Mouse (Mus musculus) MEL (cell line): ENCODE data around the gene Irs3. TPM values are rescaled to one million over a fixed set of nuclear protein-coding genes. Genes with fewer than 3 reads are reported as not detected.

Source experiments
- DNase-seq: peaks from one replicate; pipeline ENCODE4 v3.0.0; 2011; ENCODE audit warnings: low read depth, low spot score
- H3K27ac ChIP-seq: 2 replicates; pipeline ENCODE4 v1.5.1; 2012; ENCODE audit warnings: low read depth, mild to moderate bottlenecking, control low read depth, low read length, moderate library complexity; ENCODE audit not compliant: control insufficient read depth
- H3K27me3 ChIP-seq, 2 experiments: fragments of 150-350 bp in 1 of 2; sonication (generic) in 1 of 2; 2 replicates each; pipeline ENCODE4 v1.6.1; 2012; ENCODE audit warnings: low read length in 2 of 2, mild to moderate bottlenecking in 2 of 2, improper control_type of control experiment in 1 of 2, moderate library complexity in 1 of 2; ENCODE audit not compliant: insufficient read depth in 2 of 2, control insufficient read depth in 1 of 2
- H3K36me3 ChIP-seq, 2 experiments: 2 replicates each; pipeline ENCODE4 v1.6.1; 2012 to 2014; ENCODE audit warnings: low read length in 2 of 2, improper control_type of control experiment in 1 of 2, inconsistent platforms in 1 of 2, mild to moderate bottlenecking in 1 of 2; ENCODE audit not compliant: insufficient read depth in 2 of 2, control insufficient read depth in 1 of 2
- H3K4me1 ChIP-seq, 2 experiments: fragments of 150-350 bp in 1 of 2; sonication (generic) in 1 of 2; 2 replicates each; pipeline ENCODE4 v1.6.1; 2012; ENCODE audit warnings: low read length in 2 of 2, improper control_type of control experiment in 1 of 2, mild to moderate bottlenecking in 1 of 2; ENCODE audit not compliant: insufficient read depth in 2 of 2, control insufficient read depth in 1 of 2
- H3K4me3 ChIP-seq, 2 experiments: fragments of 150-350 bp in 1 of 2; sonication (generic) in 1 of 2; 2 replicates each; pipeline ENCODE4 v1.5.1; 2012; ENCODE audit warnings: low read depth in 2 of 2, low read length in 2 of 2, mild to moderate bottlenecking in 2 of 2, moderate library complexity in 2 of 2, control low read depth in 1 of 2, improper control_type of control experiment in 1 of 2; ENCODE audit not compliant: control insufficient read depth in 1 of 2, insufficient read depth in 1 of 2
- H3K79me2 ChIP-seq: 2 replicates; pipeline ENCODE4 v1.6.1; 2012; ENCODE audit warnings: mild to moderate bottlenecking, low read length, moderate library complexity; ENCODE audit not compliant: control insufficient read depth, poor library complexity, insufficient read depth
- H3K9ac ChIP-seq: 2 replicates; pipeline ENCODE4 v1.6.1; 2012; ENCODE audit warnings: low read depth, mild to moderate bottlenecking, control low read depth, low read length, moderate library complexity; ENCODE audit not compliant: control insufficient read depth, poor library complexity, severe bottlenecking
- H3K9me3 ChIP-seq: fragments of 150-350 bp; sonication (generic); replicated peaks from 2 replicates; pipeline ENCODE4 v1.6.1; 2012; ENCODE audit warnings: mild to moderate bottlenecking, low read length, improper control_type of control experiment, moderate library complexity; ENCODE audit not compliant: insufficient read depth
- CHD1 ChIP-seq: IDR thresholded peaks from 2 replicates; pipeline ENCODE4 v1.6.1; 2012; ENCODE audit warnings: low read depth, mild to moderate bottlenecking, inconsistent platforms, low read length, improper control_type of control experiment
- CHD2 ChIP-seq: IDR thresholded peaks from 2 replicates; pipeline ENCODE4 v1.6.1; 2011; ENCODE audit warnings: low read length, improper control_type of control experiment
- E2F4 ChIP-seq: IDR thresholded peaks from 2 replicates; pipeline ENCODE4 v1.6.1; 2011; ENCODE audit warnings: low read depth, low read length, improper control_type of control experiment, borderline replicate concordance
- EP300 ChIP-seq, 2 experiments: IDR thresholded peaks; 2 replicates each; pipeline ENCODE4 v1.6.1; 2011; ENCODE audit warnings: improper control_type of control experiment in 2 of 2, low read length in 2 of 2, low read depth in 1 of 2, mild to moderate bottlenecking in 1 of 2
- GATA1 ChIP-seq: IDR thresholded peaks from 2 replicates; pipeline ENCODE4 v1.6.1; 2011; ENCODE audit warnings: low read depth, low read length, improper control_type of control experiment
- JUND ChIP-seq: IDR thresholded peaks from 2 replicates; pipeline ENCODE4 v1.6.1; 2011; ENCODE audit warnings: low read depth, mild to moderate bottlenecking, improper control_type of control experiment, low read length
- MAX ChIP-seq: IDR thresholded peaks from 2 replicates; pipeline ENCODE4 v1.6.1; 2011; ENCODE audit warnings: low read length, improper control_type of control experiment
- MAZ ChIP-seq: IDR thresholded peaks from 2 replicates; pipeline ENCODE4 v1.6.1; 2012; ENCODE audit warnings: low read depth, mild to moderate bottlenecking, inconsistent platforms, low read length, improper control_type of control experiment
- MXI1 ChIP-seq: IDR thresholded peaks from 2 replicates; pipeline ENCODE4 v1.6.1; 2011; ENCODE audit warnings: mild to moderate bottlenecking, low read depth, low read length, improper control_type of control experiment
- NELFE ChIP-seq: IDR thresholded peaks from 2 replicates; pipeline ENCODE4 v1.6.1; 2011; ENCODE audit warnings: low read depth, low read length, improper control_type of control experiment
- POLR2A ChIP-seq, 2 experiments: IDR thresholded peaks; 2 replicates each; pipeline ENCODE4 v1.6.1; 2011 to 2012; ENCODE audit warnings: low read length in 2 of 2, mild to moderate bottlenecking in 2 of 2, control low read depth in 1 of 2, improper control_type of control experiment in 1 of 2, low read depth in 1 of 2, moderate library complexity in 1 of 2; ENCODE audit not compliant: control insufficient read depth in 1 of 2, insufficient read depth in 1 of 2, poor library complexity in 1 of 2
- POLR2AphosphoS2 ChIP-seq: IDR thresholded peaks from 2 replicates; pipeline ENCODE4 v1.6.1; 2011; ENCODE audit warnings: low read length, improper control_type of control experiment
- POLR2AphosphoS5 ChIP-seq: IDR thresholded peaks from 2 replicates; pipeline ENCODE4 v1.6.1; 2012; ENCODE audit warnings: low read depth, borderline replicate concordance, mild to moderate bottlenecking, inconsistent platforms, low read length, moderate library complexity, mixed read lengths
- RCOR1 ChIP-seq: IDR thresholded peaks from 2 replicates; pipeline ENCODE4 v1.6.1; 2012; ENCODE audit warnings: low read depth, mild to moderate bottlenecking, inconsistent platforms, low read length, improper control_type of control experiment
- SIN3A ChIP-seq: IDR thresholded peaks from 2 replicates; pipeline ENCODE4 v1.6.1; 2012; ENCODE audit warnings: low read length, improper control_type of control experiment, inconsistent platforms
- UBTF ChIP-seq: IDR thresholded peaks from 2 replicates; pipeline ENCODE4 v1.6.1; 2012; ENCODE audit warnings: low read depth, mild to moderate bottlenecking, inconsistent platforms, low read length, improper control_type of control experiment, moderate library complexity, borderline replicate concordance; ENCODE audit not compliant: insufficient read depth
- USF2 ChIP-seq, 2 experiments: IDR thresholded peaks; 2 replicates each; pipeline ENCODE4 v1.6.1; 2011 to 2012; ENCODE audit warnings: improper control_type of control experiment in 2 of 2, low read length in 2 of 2, borderline replicate concordance in 1 of 2, inconsistent platforms in 1 of 2, low read depth in 1 of 2, mild to moderate bottlenecking in 1 of 2; ENCODE audit not compliant: insufficient read depth in 1 of 2
- polyA plus RNA-seq, 2 experiments: library from polyadenylated mRNA; stranded (reverse) in 1 of 2; unstranded in 1 of 2; fragments of >175 nt in 1 of 2; fragments of >200 nt in 1 of 2; gene quantifications; 2 replicates each; pipeline versions ENCODE4 v1.2.1 to v1.2.4; 2012; ENCODE audit warnings: low replicate concordance in 2 of 2, low read depth in 1 of 2; ENCODE audit not compliant: insufficient read length in 2 of 2, insufficient read depth in 1 of 2, missing spikeins in 1 of 2
- total RNA-seq: library from RNA; depleted of rRNA; stranded (reverse); fragments of 300-350 nt; gene quantifications from 2 replicates; pipeline ENCODE4 v1.2.3, GENCODE M21; 2012

Irs3 gene
- total and polyA plus RNA-seq, 3 experiments = not detected

DNA sequence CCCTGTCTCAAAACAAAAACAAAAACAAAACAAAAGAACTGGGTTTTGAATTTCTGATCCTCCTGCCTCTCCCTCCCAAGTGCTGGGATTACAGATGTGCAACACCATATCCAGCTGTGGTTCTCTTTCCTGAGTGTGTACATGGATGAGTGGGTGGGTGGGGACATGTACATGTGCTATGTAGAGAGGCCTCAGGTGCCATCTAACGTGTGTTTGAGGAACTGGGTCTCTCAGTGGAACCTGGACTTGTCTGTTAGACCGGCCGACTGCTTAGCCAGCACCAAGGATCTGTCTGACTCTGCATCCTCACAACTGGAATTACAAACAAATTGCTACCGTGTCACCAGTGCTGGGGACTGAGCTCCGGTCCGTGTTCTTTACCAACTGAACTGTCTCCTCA is 47.9 kb downstream of the Irs3 start:
- Histone ChIP-seq H3K79me2 (peaks cover 12% of the 10 kb centered on the region), H3K9me3 (no peaks in the 10 kb centered on the region), H3K27ac (peak overlapping the region; percentile 16), H3K9ac (no peak overlapping the region), H3K27me3 (no peaks in the 10 kb centered on the region)
- no peak for TF ChIP-seq MAZ
- no peak for TF ChIP-seq UBTF
- no peak for TF ChIP-seq CHD1
- TF ChIP-seq MXI1 = no peak
- TF ChIP-seq USF2 (IDR thresholded peaks at IDR 0.05; ENCODE audit: borderline replicate concordance in 1 of 2, insufficient read depth in 1 of 2, low read depth in 1 of 2, low read length in 2 of 2) = no peak
- TF ChIP-seq E2F4 = no peak
- TF ChIP-seq POLR2A (IDR thresholded peaks at IDR 0.05; ENCODE audit: control insufficient read depth in 1 of 2, insufficient read depth in 1 of 2, low read depth in 1 of 2, low read length in 2 of 2, poor library complexity in 1 of 2) = no peak
- TF ChIP-seq POLR2AphosphoS5 = no peak
- TF ChIP-seq POLR2AphosphoS2 = no peak
- TF ChIP-seq JUND = no peak
- TF ChIP-seq RCOR1 = no peak
- no peak for TF ChIP-seq EP300 (IDR thresholded peaks at IDR 0.05; ENCODE audit: low read depth in 1 of 2, low read length in 2 of 2)
- TF ChIP-seq, all 39 proteins: peak for 0
- Histone ChIP-seq H3K36me3 (peaks cover 0 to 13% of the 10 kb centered on the region in 2 experiments; a peak in 2 of 4 replicates), H3K4me1 (peaks cover 10 to 25% of the 10 kb centered on the region in 2 experiments), H3K4me3 (no peak overlapping the region)
- DNase-seq = no peak

DNA sequence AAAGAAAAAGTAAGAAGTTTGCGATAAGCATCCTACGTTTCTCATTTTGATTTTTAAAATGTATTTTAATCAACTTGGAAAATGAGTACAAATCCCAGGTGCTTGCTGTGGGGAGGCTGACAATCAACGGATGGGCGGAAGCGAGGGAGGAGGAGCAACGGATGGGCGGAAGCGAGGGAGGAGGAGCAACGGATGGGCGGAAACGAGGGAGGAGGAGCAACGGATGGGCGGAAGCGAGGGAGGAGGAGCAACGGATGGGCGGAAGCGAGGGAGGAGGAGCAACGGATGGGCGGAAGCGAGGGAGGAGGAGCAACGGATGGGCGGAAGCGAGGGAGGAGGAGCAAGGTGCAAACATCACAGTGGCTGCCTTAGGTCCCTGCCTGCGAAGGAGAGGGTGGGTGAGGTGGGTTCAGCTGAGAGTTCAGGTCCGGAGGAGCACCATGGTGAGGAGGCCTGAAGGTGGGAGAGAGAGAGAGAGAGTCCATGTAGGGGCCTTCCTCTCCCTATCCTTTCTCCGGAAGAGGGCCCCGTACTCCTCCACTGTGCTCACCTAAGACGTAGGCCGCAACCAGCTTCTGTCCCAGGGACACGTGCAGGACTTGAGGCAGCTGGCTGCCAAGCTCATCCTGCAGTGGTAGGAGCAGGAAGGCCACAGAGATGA is 48.8 kb downstream of the Irs3 start:
- Histone ChIP-seq H3K9ac (no peak overlapping the region), H3K79me2 (peaks cover 8% of the 10 kb centered on the region; the same call in 1 of the 2 replicates), H3K4me3 (no peak overlapping the region)

DNA sequence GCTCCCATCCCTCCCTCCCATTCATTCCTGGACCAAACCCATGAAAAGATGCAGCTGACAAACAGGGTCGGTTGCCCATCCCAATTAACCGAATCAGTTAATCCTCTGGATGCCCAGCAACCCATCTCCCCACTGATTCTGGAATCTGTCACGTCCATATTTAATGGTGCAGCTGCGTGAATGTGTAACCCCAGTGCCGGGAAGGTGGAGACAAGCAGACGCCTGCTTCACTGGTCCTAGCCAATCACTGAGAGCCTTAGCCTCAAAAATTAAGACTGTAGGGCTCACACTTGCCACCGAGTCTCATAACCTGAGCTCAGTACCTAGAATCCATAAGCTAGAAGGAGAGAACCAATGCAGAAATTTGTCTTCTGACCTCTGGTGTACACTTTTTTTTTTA is 49.6 kb downstream of the Irs3 start:
- TF ChIP-seq RCOR1 (no peak), MAZ (no peak), MAX (no peak), POLR2AphosphoS2 (no peak), POLR2A (IDR thresholded peaks at IDR 0.05; ENCODE audit: control insufficient read depth in 1 of 2, insufficient read depth in 1 of 2, low read depth in 1 of 2, low read length in 2 of 2, poor library complexity in 1 of 2) (no peak), POLR2AphosphoS5 (no peak), CHD2 (no peak), NELFE (no peak), GATA1 (no peak)
- TF ChIP-seq, all 39 proteins: peak for 0
- no peak overlapping the region for H3K27ac ChIP-seq
- no peaks in the 10 kb centered on the region for H3K27me3 ChIP-seq
- H3K36me3 ChIP-seq = peaks cover 0 to 11% of the 10 kb centered on the region in 2 experiments; a peak in 2 of 4 replicates
- H3K9ac ChIP-seq = no peak overlapping the region
- peaks cover 4 to 20% of the 10 kb centered on the region in 2 experiments; a peak in 3 of 4 replicates for H3K4me1 ChIP-seq
- H3K79me2 ChIP-seq = peaks cover 7% of the 10 kb centered on the region; the same call in 1 of the 2 replicates
- DNase-seq = no peak
- no peaks in the 10 kb centered on the region for H3K9me3 ChIP-seq
- no peak overlapping the region for H3K4me3 ChIP-seq

More for the DNA sequence above, 48.8 kb downstream of the Irs3 start:
- Histone ChIP-seq H3K27ac (no peak overlapping the region), H3K9me3 (no peaks in the 10 kb centered on the region), H3K4me1 (peaks cover 4 to 20% of the 10 kb centered on the region in 2 experiments; a peak in 3 of 4 replicates), H3K36me3 (peaks cover 0 to 11% of the 10 kb centered on the region in 2 experiments; a peak in 2 of 4 replicates), H3K27me3 (no peaks in the 10 kb centered on the region)
- TF ChIP-seq SIN3A = no peak
- no peak for TF ChIP-seq EP300 (IDR thresholded peaks at IDR 0.05; ENCODE audit: low read depth in 1 of 2, low read length in 2 of 2)
- DNase-seq = no peak
